24 mouse cellular contexts compared by ENCODE assay signal in genomic region chr17:3410307-3410706, GRCm38 (mm10).
"Had no signal": no experiment of that assay in that cellular context is flagged by ENCODE, and none has a peak within 500 bp of the region (broad histone marks: within the 10 kb centered on the region; RNA-seq: fewer than 3 reads in every experiment).

No protein-coding gene starts in this region.

- DNase-seq: gastrocnemius, postnatal 10 days; gastrocnemius, postnatal 36 days; heart, adult 18-20 months; heart, postnatal 10 days; kidney, adult 11 months; kidney, adult 2 months; kidney, adult 9 months; kidney, postnatal 14 days; kidney, postnatal 36 days; layer of hippocampus, adult 9-11 months; layer of hippocampus, postnatal 36 days; left cerebral cortex, postnatal 4 days had no signal

- H3K4me3 ChIP-seq: heart, embryonic 10.5 days; heart, embryonic 12.5 days; hindbrain, embryonic 13.5 days; hindbrain, embryonic 15.5 days; kidney, embryonic 15.5 days; limb, embryonic 13.5 days; limb, embryonic 15.5 days; liver, embryonic 12.5 days had no signal

- H3K27ac ChIP-seq: heart, embryonic 10.5 days; hindbrain, embryonic 13.5 days; hindbrain, embryonic 15.5 days; hindbrain, postnatal 0 days; kidney, embryonic 15.5 days; kidney, postnatal 0 days; limb, embryonic 13.5 days; limb, embryonic 15.5 days; liver, embryonic 12.5 days; liver, embryonic 14.5 days had no signal

- H3K9me3 ChIP-seq: heart, embryonic 10.5 days; heart, embryonic 12.5 days; hindbrain, embryonic 13.5 days; hindbrain, embryonic 15.5 days; kidney, embryonic 15.5 days; limb, embryonic 13.5 days; limb, embryonic 15.5 days; liver, embryonic 12.5 days had no signal

- H3K9ac ChIP-seq: heart, embryonic 12.5 days; hindbrain, embryonic 13.5 days; hindbrain, embryonic 15.5 days; kidney, embryonic 15.5 days; limb, embryonic 13.5 days; limb, embryonic 15.5 days; liver, embryonic 12.5 days; liver, embryonic 14.5 days had no signal

- H3K4me1 ChIP-seq: hindbrain, embryonic 15.5 days; kidney, embryonic 15.5 days; liver, embryonic 12.5 days had no signal

- ATAC-seq: hindbrain, postnatal 0 days; intestine, embryonic 16.5 days; liver, embryonic 12.5 days had no signal

- H3K4me2 ChIP-seq: heart, embryonic 12.5 days; hindbrain, embryonic 13.5 days; hindbrain, embryonic 15.5 days; kidney, embryonic 15.5 days; limb, embryonic 13.5 days; limb, embryonic 15.5 days; liver, embryonic 12.5 days had no signal

- H3K27me3 ChIP-seq: limb, embryonic 15.5 days had no signal

- H3K36me3 ChIP-seq: heart, embryonic 10.5 days; heart, embryonic 12.5 days; hindbrain, embryonic 13.5 days; hindbrain, embryonic 15.5 days; kidney, embryonic 15.5 days; liver, embryonic 12.5 days had no signal
